Mouse (Mus musculus) liver, embryonic 12.5 days (tissue): ENCODE measurements around the gene Dnah7c. TPM values are rescaled to one million over a fixed set of nuclear protein-coding genes. Genes with fewer than 3 reads are reported as not detected.
"Not testable (repeated sequence)": the region's sequence is repeated elsewhere in the genome, so short reads cannot be mapped to it uniquely, and the experiment has no call there.

Experiments used
- ATAC-seq: fragments of 200-750 bp; cut with Nextera tagmentation; 2 replicates; pipeline ENCODE4 v1.8.0; 2017; ENCODE audit warnings: moderate number of reproducible peaks, mild to moderate bottlenecking, moderate library complexity
- H3K27ac ChIP-seq: fragments of 300-500 bp; sonication (generic); 2 replicates; pipeline ENCODE4 v1.5.1; 2016; ENCODE audit warnings: mild to moderate bottlenecking
- H3K27me3 ChIP-seq: fragments of 300-500 bp; sonication (generic); replicated peaks from 2 replicates; pipeline ENCODE4 v1.6.1; 2016; ENCODE audit warnings: mild to moderate bottlenecking, moderate library complexity
- H3K36me3 ChIP-seq: fragments of 300-500 bp; sonication (generic); 2 replicates; pipeline ENCODE4 v1.6.1; 2016; ENCODE audit warnings: mild to moderate bottlenecking, moderate library complexity
- H3K4me1 ChIP-seq: fragments of 300-500 bp; sonication (generic); 2 replicates; pipeline ENCODE4 v1.6.1; 2016
- H3K4me2 ChIP-seq: fragments of 300-500 bp; sonication (generic); 2 replicates; pipeline ENCODE4 v1.6.1; 2016; ENCODE audit warnings: mild to moderate bottlenecking, moderate library complexity
- H3K4me3 ChIP-seq: fragments of 300-500 bp; sonication (generic); 2 replicates; pipeline ENCODE4 v1.5.1; 2016; ENCODE audit warnings: mild to moderate bottlenecking, moderate library complexity
- H3K9ac ChIP-seq: fragments of 300-500 bp; sonication (generic); 2 replicates; pipeline ENCODE4 v1.6.1; 2016; ENCODE audit warnings: mild to moderate bottlenecking, moderate library complexity
- H3K9me3 ChIP-seq: fragments of 300-500 bp; sonication (generic); replicated peaks from 2 replicates; pipeline ENCODE4 v1.6.1; 2016; ENCODE audit warnings: mild to moderate bottlenecking, moderate library complexity
- WGBS: fragments of 180-500 bp; shearing (Covaris S2); methylation state at CpG from one replicate; pipeline ENCODE4 v1.1.7; 2016; ENCODE audit not compliant: insufficient replicate concordance; 5-methylcytosine and 5-hydroxymethylcytosine counted together
- polyA plus RNA-seq: library from polyadenylated mRNA; unstranded; fragments of >200 nt; fragmentation: Nextera tagmentation; extraction: Ambion mirVana; gene quantifications from 2 replicates; pipeline ENCODE4 v1.2.1, GENCODE M21; 2016

Gene Dnah7c
- polyA plus RNA-seq, 1 experiment from 2014 or later = not detected

- Histone ChIP-seq H3K9me3 (no peaks in the 10 kb centered on the region), H3K36me3 (no peaks in the 10 kb centered on the region), H3K9ac (no peak overlapping the region), H3K27me3 (no peaks in the 10 kb centered on the region), H3K4me1 (no peaks in the 10 kb centered on the region), H3K4me2 (no peak overlapping the region), H3K27ac (no peak overlapping the region), H3K4me3 (no peak overlapping the region)
- ATAC-seq = no peak
- WGBS = 33% methylated on average over 3 of the region's 3 CpGs
These were observed 155.0 kb downstream of the Dnah7c start for GRCm38 (mm10) chr1:46580385-46580784.

- not testable (repeated sequence) for H3K36me3 ChIP-seq, H3K4me2 ChIP-seq, H3K4me1 ChIP-seq, H3K27ac ChIP-seq, H3K9me3 ChIP-seq, ATAC-seq, H3K27me3 ChIP-seq, H3K4me3 ChIP-seq, H3K9ac ChIP-seq
- WGBS = 54% methylated on average over 1 of the region's 1 CpGs
These were observed 168.4 kb downstream of the Dnah7c start for GRCm38 (mm10) chr1:46593826-46594225.

GRCm38 (mm10) chr1:46596343-46596742, 171.0 kb downstream of the Dnah7c start:
- not testable (repeated sequence) for H3K4me1 ChIP-seq, H3K36me3 ChIP-seq, H3K27ac ChIP-seq, H3K9me3 ChIP-seq, H3K4me2 ChIP-seq, H3K9ac ChIP-seq, H3K4me3 ChIP-seq, ATAC-seq, H3K27me3 ChIP-seq
- 64% methylated on average over 1 of the region's 1 CpGs for WGBS

GRCm38 (mm10) chr1:46620331-46620730, 194.9 kb downstream of the Dnah7c start:
- Histone ChIP-seq H3K9ac (no peak overlapping the region), H3K27ac (no peak overlapping the region)
- no peak for ATAC-seq

GRCm38 (mm10) chr1:46625914-46626313, 200.5 kb downstream of the Dnah7c start:
- not testable (repeated sequence) for H3K9me3 ChIP-seq, H3K36me3 ChIP-seq, H3K4me2 ChIP-seq, H3K27me3 ChIP-seq, H3K4me1 ChIP-seq, H3K4me3 ChIP-seq, H3K27ac ChIP-seq, H3K9ac ChIP-seq, ATAC-seq
- WGBS = 74% methylated on average over 6 of the region's 6 CpGs

More at GRCm38 (mm10) chr1:46620331-46620730, 194.9 kb downstream of the Dnah7c start:
- Histone ChIP-seq H3K4me1 (no peaks in the 10 kb centered on the region), H3K4me2 (no peak overlapping the region), H3K4me3 (no peak overlapping the region), H3K27me3 (no peaks in the 10 kb centered on the region), H3K9me3 (no peaks in the 10 kb centered on the region), H3K36me3 (no peaks in the 10 kb centered on the region)
- WGBS = 72% methylated on average over 1 of the region's 1 CpGs

- not testable (repeated sequence) for H3K36me3 ChIP-seq, H3K27me3 ChIP-seq, H3K9ac ChIP-seq, H3K4me3 ChIP-seq, H3K9me3 ChIP-seq, H3K27ac ChIP-seq, H3K4me2 ChIP-seq, ATAC-seq, H3K4me1 ChIP-seq
- 67% methylated on average over 4 of the region's 4 CpGs for WGBS
These were observed 224.4 kb downstream of the Dnah7c start for GRCm38 (mm10) chr1:46649821-46650220.

GRCm38 (mm10) chr1:46652721-46653120, 227.3 kb downstream of the Dnah7c start:
- not testable (repeated sequence) for H3K4me2 ChIP-seq, ATAC-seq

GRCm38 (mm10) chr1:46724810-46725209, 299.4 kb downstream of the Dnah7c start:
- H3K4me3 ChIP-seq, H3K4me2 ChIP-seq, H3K4me1 ChIP-seq, H3K27ac ChIP-seq, H3K9me3 ChIP-seq, H3K9ac ChIP-seq, ATAC-seq, H3K27me3 ChIP-seq, H3K36me3 ChIP-seq: not testable (repeated sequence)
- 61% methylated on average over 1 of the region's 1 CpGs for WGBS

More at GRCm38 (mm10) chr1:46652721-46653120, 227.3 kb downstream of the Dnah7c start:
- not testable (repeated sequence) for H3K4me3 ChIP-seq, H3K27ac ChIP-seq, H3K9me3 ChIP-seq, H3K27me3 ChIP-seq, H3K36me3 ChIP-seq, H3K9ac ChIP-seq, H3K4me1 ChIP-seq
- WGBS = 40% methylated on average over 2 of the region's 2 CpGs

- Histone ChIP-seq H3K4me2 (no peak overlapping the region), H3K27me3 (no peaks in the 10 kb centered on the region), H3K4me3 (no peak overlapping the region), H3K36me3 (no peaks in the 10 kb centered on the region), H3K9me3 (no peaks in the 10 kb centered on the region), H3K9ac (no peak overlapping the region), H3K4me1 (no peaks in the 10 kb centered on the region), H3K27ac (no peak overlapping the region)
- WGBS = 52% methylated on average over 1 of the region's 1 CpGs
- ATAC-seq = no peak
These were observed 299.9 kb downstream of the Dnah7c start for GRCm38 (mm10) chr1:46725266-46725665.

- not testable (repeated sequence) for H3K4me1 ChIP-seq, H3K9ac ChIP-seq, H3K36me3 ChIP-seq, H3K27ac ChIP-seq, H3K4me2 ChIP-seq, ATAC-seq, H3K4me3 ChIP-seq, H3K9me3 ChIP-seq, H3K27me3 ChIP-seq
- 63% methylated on average over 2 of the region's 2 CpGs for WGBS
These were observed 300.3 kb downstream of the Dnah7c start for GRCm38 (mm10) chr1:46725719-46726118.

- not testable (repeated sequence) for H3K4me2 ChIP-seq, H3K27me3 ChIP-seq, H3K9ac ChIP-seq, ATAC-seq, H3K27ac ChIP-seq, H3K4me3 ChIP-seq, H3K9me3 ChIP-seq, H3K4me1 ChIP-seq, H3K36me3 ChIP-seq
- WGBS = 72% methylated on average over 3 of the region's 3 CpGs
These were observed 304.3 kb downstream of the Dnah7c start for GRCm38 (mm10) chr1:46729731-46730130.

GRCm38 (mm10) chr1:46733405-46734106, 308.2 kb downstream of the Dnah7c start:
- H3K9me3 ChIP-seq, H3K4me1 ChIP-seq, H3K9ac ChIP-seq, ATAC-seq, H3K27ac ChIP-seq, H3K4me2 ChIP-seq, H3K27me3 ChIP-seq, H3K4me3 ChIP-seq, H3K36me3 ChIP-seq: not testable (repeated sequence)
- 64% methylated on average over 2 of the region's 2 CpGs for WGBS

GRCm38 (mm10) chr1:46734455-46734854, 309.1 kb downstream of the Dnah7c start:
- H3K27ac ChIP-seq, H3K4me1 ChIP-seq, H3K27me3 ChIP-seq, H3K9ac ChIP-seq, ATAC-seq, H3K4me3 ChIP-seq, H3K4me2 ChIP-seq, H3K36me3 ChIP-seq, H3K9me3 ChIP-seq: not testable (repeated sequence)
- WGBS = 60% methylated on average over 2 of the region's 2 CpGs
